ENCODE assay signal across 7 mouse cellular contexts in the genomic region with DNA sequence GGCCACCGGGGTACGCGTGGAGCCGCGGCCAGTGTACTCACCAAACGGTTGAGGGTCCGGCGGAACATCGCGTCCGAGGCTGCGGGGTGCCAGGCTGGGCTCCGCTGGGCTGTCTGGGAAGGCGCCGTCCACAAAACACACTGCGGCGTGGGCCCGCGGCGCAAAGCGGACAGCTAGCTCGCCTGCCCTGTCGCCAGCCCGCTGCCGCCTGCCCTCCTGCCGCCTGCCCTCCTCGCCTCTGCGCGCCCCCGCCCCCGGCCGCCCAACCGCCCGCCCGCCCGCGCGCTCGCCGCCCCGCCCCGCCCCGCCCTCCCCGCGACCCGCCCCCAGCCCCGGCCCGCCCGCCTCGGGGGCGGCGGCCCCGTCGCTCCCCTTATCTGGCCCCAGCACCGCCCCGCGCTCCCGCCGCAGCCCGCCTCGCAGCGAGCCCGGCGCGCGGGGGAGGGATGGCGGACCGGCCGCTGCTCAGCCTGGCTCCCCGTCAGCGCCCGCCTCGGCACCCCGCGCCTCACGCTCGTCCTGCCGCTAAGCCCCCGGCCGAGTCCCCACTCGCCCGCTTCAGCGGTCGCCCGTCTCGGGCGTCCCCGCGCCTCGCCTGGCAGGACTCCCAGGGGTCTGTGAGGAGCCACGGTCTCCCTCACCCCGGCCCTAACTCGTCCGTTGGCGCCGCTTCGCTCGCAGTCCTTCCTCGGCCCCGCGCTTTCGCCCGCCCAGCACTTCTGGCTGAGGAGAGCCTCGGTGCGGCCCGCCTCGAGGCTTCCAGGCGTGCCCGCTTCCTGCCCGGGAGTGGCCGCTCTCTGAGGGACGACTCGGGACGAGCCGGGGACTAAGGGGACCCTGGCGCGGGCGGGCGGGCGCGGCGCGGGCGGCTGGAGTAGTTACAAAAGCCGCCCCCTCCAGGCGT.
DNase-seq lines count a peak whose midpoint lies in the region; ATAC-seq and TF ChIP-seq lines count a peak whose summit lies in the region.

No protein-coding gene starts in this region.

- no peaks in the 10 kb centered on the region for H3K27me3 ChIP-seq in intestine, embryonic 15.5 days (replicated peaks)
- H3K27me3 ChIP-seq in limb, embryonic 12.5 days, result peaks cover 16% of the 10 kb centered on the region
- H3K27me3 ChIP-seq in midbrain, embryonic 14.5 days (ENCODE audit: control insufficient read depth, insufficient read depth, low read length), result no peaks in the 10 kb centered on the region
- H3K27me3 ChIP-seq in spleen, adult 2 months (ENCODE audit: control insufficient read depth, insufficient read depth, low read length), result no peaks in the 10 kb centered on the region

- TF ChIP-seq CTCF in spleen, adult 2 months (IDR thresholded peaks at IDR 0.05; ENCODE audit: extremely low read depth, insufficient read depth, insufficient read length, insufficient replicate concordance), result no peak

- peak overlapping the region; percentile 80 for H3K9ac ChIP-seq in intestine, embryonic 15.5 days
- peak overlapping the region; percentile 87 for H3K9ac ChIP-seq in limb, embryonic 12.5 days (replicated peaks)
- H3K9ac ChIP-seq in midbrain, embryonic 14.5 days (replicated peaks; ENCODE audit: low read length), result peak overlapping the region; percentile 78

- H3K9me3 ChIP-seq in intestine, embryonic 15.5 days, result no peaks in the 10 kb centered on the region
- H3K9me3 ChIP-seq in limb, embryonic 12.5 days, result no peaks in the 10 kb centered on the region
- no peaks in the 10 kb centered on the region for H3K9me3 ChIP-seq in midbrain, embryonic 14.5 days (ENCODE audit: control insufficient read depth, low read length)

- 17% methylated on average over 55 of the region's 126 CpGs for WGBS in intestine, embryonic 15.5 days
- 17% methylated on average over 71 of the region's 126 CpGs for WGBS in limb, embryonic 12.5 days
- 22% methylated on average over 63 of the region's 126 CpGs for WGBS in midbrain, embryonic 14.5 days
- 39% methylated on average over 102 of the region's 126 CpGs for WGBS in spleen, adult 2 months

- H3K4me1 ChIP-seq in intestine, embryonic 15.5 days (replicated peaks), result no peaks in the 10 kb centered on the region
- no peaks in the 10 kb centered on the region; the same call in 1 of the 2 replicates for H3K4me1 ChIP-seq in limb, embryonic 12.5 days (replicated peaks)
- H3K4me1 ChIP-seq in midbrain, embryonic 14.5 days (ENCODE audit: control insufficient read depth, insufficient read depth, low read length), result 0 out of 2 replicates have a peak, but pooled peaks cover 5% of the 10 kb centered on the region
- H3K4me1 ChIP-seq in spleen, adult 2 months (ENCODE audit: control insufficient read depth, insufficient read depth, insufficient read length), result peaks cover 5% of the 10 kb centered on the region; the same call in 1 of the 2 replicates

- peak overlapping the region; percentile 67 for H3K4me2 ChIP-seq in intestine, embryonic 15.5 days (replicated peaks)
- H3K4me2 ChIP-seq in limb, embryonic 12.5 days, result peak overlapping the region; percentile 60
- peak overlapping the region; percentile 66 for H3K4me2 ChIP-seq in midbrain, embryonic 14.5 days (ENCODE audit: low read length)

- peak overlapping the region; percentile 93 for H3K27ac ChIP-seq in intestine, embryonic 15.5 days
- peak overlapping the region; percentile 95 for H3K27ac ChIP-seq in limb, embryonic 12.5 days
- H3K27ac ChIP-seq in midbrain, embryonic 14.5 days (replicated peaks; ENCODE audit: low read depth, low read length), result peak overlapping the region; percentile 92
- H3K27ac ChIP-seq in spleen, adult 2 months (ENCODE audit: insufficient read depth, low read length), result peak overlapping the region; percentile 96

- DNase-seq in adrenal gland, postnatal 10 days, result peak; percentile 83
- DNase-seq in embryo, embryonic 10.5 days (ENCODE audit: low spot score), result peak; percentile 61
- DNase-seq in gastrocnemius, postnatal 25 days, result peak; percentile 73
- peak; percentile 75 for DNase-seq in midbrain, embryonic 14.5 days
- peak; percentile 4 to 60 for DNase-seq in spleen, adult 2 months (ENCODE audit: low read depth in 1 of 2, low spot score in 2 of 2)

- H3K4me3 ChIP-seq in intestine, embryonic 15.5 days (replicated peaks), result peak overlapping the region; percentile 59
- peak overlapping the region; percentile 58 for H3K4me3 ChIP-seq in limb, embryonic 12.5 days (replicated peaks)
- peak overlapping the region; percentile 60 for H3K4me3 ChIP-seq in midbrain, embryonic 14.5 days (replicated peaks; ENCODE audit: low read depth, low read length)
- H3K4me3 ChIP-seq in spleen, adult 2 months (ENCODE audit: extremely low read depth, insufficient read depth, insufficient read length), result peak overlapping the region; percentile 92

- TF ChIP-seq POLR2A in spleen, adult 2 months (IDR thresholded peaks at IDR 0.05; ENCODE audit: low read depth, low read length), result peak; percentile 1; the same call in 1 of the 2 replicates

- peak; percentile 90 for ATAC-seq in intestine, embryonic 15.5 days
- ATAC-seq in limb, embryonic 12.5 days (ENCODE audit: insufficient number of reproducible peaks, insufficient read depth, low FRiP score, low TSS enrichment, low read depth), result peak; percentile 76
- peak; percentile 85 for ATAC-seq in midbrain, embryonic 14.5 days (ENCODE audit: low FRiP score, low TSS enrichment)

- H3K36me3 ChIP-seq in intestine, embryonic 15.5 days, result no peaks in the 10 kb centered on the region
- H3K36me3 ChIP-seq in limb, embryonic 12.5 days, result no peaks in the 10 kb centered on the region
- no peaks in the 10 kb centered on the region for H3K36me3 ChIP-seq in midbrain, embryonic 14.5 days (ENCODE audit: control insufficient read depth, insufficient read depth, low read length)
- H3K36me3 ChIP-seq in spleen, adult 2 months (ENCODE audit: control insufficient read depth, insufficient read depth, low read length), result no peaks in the 10 kb centered on the region

Comparison
In these comparisons a context has a peak if more than half of its experiments do, and no peak if none do; other contexts are left out.
1. Peak in every context shown above with its lines: DNase-seq, ATAC-seq, H3K4me3 ChIP-seq and H3K27ac ChIP-seq.
2. DNase-seq: peak in every context shown above with its lines; median percentile 83 in adrenal gland, postnatal 10 days; 75 in midbrain, embryonic 14.5 days; 73 in gastrocnemius, postnatal 25 days; 61 in embryo, embryonic 10.5 days; 32 in spleen, adult 2 months.